Mouse (Mus musculus): ENCODE results near the gene Birc7. TPM values are rescaled to one million over a fixed set of nuclear protein-coding genes. Genes with fewer than 3 reads are reported as not detected.

The Birc7 gene
- under 1 TPM in 1 of 2 experiments, not detected in 1; 0.33 TPM for total RNA-seq (2021)

DNA sequence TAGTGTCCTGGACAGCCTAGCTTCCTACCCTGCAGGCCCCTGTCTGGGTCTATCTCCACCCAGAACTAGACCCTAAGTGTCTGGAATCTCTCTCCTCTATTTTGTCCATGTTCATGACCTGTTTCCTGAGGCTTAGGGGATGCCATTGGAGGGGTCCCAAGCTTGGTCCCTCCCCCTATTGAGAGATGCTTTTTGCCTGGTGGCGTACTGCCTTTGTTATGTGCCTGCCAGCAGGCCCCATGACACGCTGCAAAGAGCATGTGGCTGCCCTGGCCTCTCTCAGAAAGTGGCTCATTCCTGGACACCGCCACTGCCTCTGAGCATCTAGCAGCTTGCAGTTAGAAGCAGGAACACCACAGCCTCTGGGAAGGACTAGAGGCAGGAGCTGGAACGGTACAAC lies at the start of gene Birc7:
Gene Birc7 (plus strand): TSS at position 301 of the 400 bp plus-strand sequence.
- DNase-seq, result no peak

DNA sequence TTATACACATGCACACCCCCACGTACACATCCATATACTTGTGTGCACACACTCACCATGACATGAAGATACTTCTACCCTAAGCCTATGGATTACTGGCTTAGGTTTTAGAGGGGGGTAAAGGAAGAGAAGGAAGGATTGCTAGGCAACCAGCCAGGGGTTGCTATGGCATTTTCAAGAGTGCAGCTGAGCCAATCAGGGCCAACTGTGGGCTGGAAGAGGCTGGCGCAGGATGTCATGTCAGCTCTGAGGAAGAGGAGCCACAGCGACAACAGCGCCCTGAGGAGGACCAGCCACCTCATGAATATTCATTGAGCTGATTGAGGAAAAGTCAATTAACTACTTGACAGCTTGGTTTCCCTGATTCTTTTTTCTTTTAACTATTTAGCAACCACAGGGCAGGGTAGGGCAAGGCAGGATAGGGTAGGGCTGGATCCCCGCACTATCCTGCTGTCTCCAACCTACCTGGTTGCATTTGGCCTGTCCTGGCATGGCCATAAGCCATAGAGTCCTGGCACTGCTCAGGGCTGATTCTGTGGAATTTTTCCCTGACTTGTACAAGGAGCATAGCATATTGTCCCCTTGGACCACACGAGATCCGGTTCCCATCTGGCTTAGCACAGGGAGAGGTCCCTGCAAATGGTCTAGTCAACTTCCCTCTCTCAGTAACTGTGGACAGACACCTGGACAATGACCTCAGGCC lies 49.3 kb upstream of the Birc7 start:
- DNase-seq, result peak; percentile 51 to 65

DNA sequence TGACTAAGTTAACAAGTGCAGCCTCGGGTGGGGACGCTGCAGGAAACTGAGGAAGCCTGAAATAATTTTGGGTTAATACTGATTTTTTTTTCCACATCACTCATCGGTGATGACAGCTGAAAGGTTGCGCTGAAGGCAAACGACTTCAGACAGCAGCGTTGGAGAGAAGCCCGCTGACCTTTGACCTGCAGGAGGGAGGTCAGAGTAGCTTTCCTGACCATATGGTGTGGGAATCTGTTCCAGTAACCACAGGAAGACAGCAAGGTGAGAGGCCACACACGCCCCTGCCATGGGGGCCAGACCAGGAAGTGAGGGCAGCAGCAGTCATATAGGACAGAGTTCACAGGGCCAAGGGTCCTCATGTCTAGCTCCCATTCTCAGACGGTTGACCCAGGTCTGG lies 47.5 kb upstream of the Birc7 start:
- no peak for DNase-seq

GRCm38 (mm10) chr2:180885270-180885669 lies 43.6 kb upstream of the Birc7 start:
- DNase-seq, result no peak

- no peak for DNase-seq
These were observed 39.4 kb upstream of the Birc7 start for GRCm38 (mm10) chr2:180889271-180889920.

GRCm38 (mm10) chr2:180889921-180890280 lies 38.9 kb upstream of the Birc7 start:
- no peak for DNase-seq

DNA sequence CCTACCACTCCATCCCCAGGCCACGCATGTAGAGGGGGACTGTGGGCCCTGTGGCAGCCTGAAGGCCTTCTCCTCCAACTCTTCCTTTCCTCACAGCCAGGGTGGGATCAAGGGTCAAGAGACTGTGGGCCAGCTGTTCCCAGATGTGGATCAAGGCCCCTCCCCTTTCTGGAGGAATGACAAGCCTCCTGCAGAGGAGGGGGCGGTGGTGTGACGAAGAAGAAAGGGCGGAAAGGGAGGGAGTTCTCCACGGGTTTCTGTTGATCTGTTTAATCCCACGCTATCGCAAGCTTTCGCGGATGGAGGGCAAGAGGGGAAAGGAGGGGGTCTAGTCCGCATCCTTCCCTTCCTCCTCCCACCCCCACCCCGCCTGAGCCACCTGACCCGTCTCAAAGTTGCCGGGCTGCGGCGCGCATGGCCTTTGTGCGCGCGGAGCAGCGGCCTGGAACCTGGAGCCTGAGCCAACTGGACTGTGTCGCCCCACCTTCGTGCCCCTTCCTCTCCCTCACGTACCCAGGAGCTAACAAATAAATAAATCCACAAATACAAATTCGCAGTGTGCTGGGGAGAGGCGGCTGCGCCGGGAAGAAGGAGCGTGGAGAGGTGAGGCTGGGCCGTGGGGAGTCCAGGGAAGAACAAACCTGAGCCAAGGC lies 38.3 kb upstream of the Birc7 start:
- DNase-seq, result peak in 1 of 2 experiments; percentile 26

DNA sequence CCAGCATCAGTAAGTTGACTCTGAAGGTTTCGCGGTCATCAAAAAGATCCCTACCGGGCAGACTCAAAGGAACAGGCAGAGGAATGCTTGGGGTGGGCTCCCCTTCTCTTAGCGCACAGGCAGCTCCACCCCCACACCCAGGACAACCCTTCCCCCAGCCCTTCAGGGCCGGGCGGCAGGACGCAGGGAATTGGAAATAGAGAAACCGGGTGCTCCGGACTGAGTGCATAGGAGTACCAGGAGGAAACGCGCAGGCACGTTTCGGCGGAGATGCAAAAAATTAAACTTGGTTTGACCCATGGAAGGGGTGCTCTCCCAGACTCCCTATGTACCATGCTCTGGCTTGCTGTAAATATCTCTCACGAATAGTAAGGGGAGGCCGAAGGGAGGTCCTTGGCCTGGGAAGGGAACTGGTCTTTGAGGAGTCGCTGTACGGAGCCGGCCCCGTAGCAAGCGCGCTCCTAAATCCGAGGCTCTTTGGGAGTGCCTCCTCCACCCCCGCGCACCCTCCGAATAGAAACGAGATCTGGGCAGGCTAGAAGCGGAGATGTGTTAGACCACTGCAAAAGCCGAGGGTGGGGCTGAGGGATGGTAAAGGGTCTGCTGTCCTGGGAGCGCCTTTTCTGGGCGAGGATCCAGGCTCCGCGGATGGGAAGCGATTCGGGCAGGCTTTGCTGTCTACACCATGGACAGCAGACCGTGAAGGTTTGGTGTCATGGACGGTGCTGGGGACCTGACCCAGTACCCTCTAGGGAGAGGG lies 37.6 kb upstream of the Birc7 start:
- DNase-seq, result peak; percentile 67 to 68

DNA sequence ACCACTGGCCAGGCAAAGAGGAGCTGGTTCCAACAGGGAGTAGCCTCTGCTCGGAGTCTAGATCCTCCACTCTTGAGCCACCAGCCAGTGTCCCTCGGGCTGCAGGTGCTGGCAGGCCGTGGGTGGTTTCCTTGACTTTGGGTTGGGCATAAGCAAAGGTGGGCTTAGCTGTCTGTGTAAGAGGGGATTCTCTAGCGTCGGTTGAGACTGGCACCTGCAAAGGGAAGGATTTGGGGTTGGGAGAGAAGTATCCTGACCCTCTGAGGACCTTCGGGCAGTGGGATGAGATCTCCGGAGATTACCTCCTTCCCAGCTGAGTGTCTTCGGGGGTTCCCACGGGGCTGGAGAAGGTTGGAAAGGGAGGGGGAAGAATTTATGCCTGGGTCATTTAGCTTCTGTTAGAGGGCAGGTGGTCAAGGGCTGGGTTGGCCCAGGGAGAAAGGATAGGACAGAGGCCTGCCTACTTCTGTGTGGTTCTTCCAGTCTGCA lies 36.9 kb upstream of the Birc7 start:
- DNase-seq, result no peak

- DNase-seq, result peak; percentile 89 to 90
These were observed 35.8 kb upstream of the Birc7 start for GRCm38 (mm10) chr2:180892841-180893521.

- DNase-seq, result peak; percentile 55 to 60
These were observed 35.2 kb upstream of the Birc7 start for GRCm38 (mm10) chr2:180893537-180894028.

DNA sequence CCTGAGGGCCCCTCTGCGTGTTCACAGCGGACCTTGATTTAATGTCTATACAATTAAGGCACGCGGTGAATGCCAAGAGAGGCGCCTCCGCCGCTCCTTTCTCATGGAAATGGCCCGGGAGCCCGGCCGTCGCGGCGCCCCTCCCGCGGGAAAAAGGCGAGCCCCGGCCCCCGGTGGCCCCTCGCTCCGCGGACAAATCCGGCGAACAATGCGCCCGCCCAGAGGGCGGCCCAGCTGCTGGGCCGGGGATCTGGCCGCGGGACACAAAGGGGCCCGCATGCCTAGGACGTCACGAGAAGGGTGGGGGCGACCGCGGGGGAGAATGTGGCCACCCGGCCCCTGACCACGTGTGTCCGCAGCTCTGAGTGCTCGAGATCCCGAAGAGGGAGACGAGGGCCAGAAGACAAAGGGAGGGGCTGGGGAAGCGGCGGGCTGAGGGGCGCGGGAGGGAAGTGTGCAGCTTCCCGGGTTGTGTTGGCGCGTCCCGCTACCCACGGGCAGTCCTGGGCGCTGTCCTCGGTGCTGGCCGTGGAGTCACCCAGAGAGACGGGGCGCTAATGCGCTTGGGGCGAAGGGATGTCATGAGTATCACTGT lies 34.7 kb upstream of the Birc7 start:
- peak; percentile 42 to 54 for DNase-seq

DNA sequence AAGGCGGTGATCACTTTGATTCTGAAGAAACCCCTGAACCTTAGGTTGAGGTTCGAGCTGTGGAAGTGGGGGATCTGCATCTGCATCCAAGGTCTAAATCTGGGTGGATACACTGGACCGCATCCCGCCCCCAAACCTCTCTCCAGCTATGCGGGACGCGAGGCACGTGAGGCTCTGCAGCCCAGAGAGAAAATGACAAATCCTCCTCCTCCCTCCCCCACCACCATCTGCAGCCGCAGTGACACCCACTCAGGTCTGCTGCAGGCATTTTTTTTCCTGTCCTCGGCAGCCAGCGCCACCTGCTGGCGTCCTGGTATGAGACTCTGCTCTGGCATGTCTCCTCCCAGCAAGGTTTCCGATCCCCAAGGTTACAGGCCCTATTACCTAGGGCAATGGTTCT lies 34.1 kb upstream of the Birc7 start:
- DNase-seq, result peak; percentile 88 to 91

GRCm38 (mm10) chr2:180895321-180895720 lies 33.5 kb upstream of the Birc7 start:
- peak in 1 of 2 experiments; percentile 21 for DNase-seq

GRCm38 (mm10) chr2:180895837-180896525 lies 32.8 kb upstream of the Birc7 start:
- peak; percentile 25 to 28 for DNase-seq

DNA sequence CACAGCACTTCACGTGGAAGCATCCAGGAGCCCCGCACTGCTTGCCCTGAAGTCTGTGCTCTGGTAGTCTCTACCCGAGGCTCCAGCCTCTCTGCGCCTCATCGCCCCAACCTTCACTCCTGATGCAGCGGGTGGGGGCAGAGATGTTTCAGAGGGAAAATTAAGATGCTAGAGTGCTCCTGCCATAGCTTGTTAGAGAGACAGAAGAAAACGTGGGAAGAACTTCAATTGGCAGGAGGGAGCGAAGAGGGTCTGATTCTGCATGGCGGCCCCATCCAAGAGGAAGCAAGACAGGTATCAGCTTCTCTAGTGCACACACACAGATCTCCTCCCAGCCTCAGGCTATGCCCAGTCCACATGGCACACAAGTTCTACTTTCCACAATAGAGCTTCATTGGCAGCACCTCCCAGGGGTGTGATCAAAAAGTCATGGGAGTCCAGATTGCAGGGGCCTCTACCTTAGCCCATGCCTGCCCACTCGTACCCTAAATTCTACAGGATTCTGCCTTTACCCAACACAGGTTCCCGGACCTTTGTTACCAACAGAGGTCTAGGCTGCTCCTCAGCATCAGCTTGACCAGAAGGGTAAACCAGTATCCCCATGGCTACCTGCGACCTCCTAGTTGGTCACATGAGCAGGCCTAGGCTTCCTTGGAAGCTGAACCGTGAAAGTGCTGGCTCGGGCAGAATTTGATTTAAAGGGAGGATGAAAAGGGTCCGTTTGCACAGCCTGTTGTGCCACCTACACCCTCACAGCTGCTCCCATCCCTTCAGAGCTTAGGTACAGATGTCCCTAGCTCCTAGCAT lies 31.8 kb upstream of the Birc7 start:
- peak; percentile 34 to 39 for DNase-seq

DNA sequence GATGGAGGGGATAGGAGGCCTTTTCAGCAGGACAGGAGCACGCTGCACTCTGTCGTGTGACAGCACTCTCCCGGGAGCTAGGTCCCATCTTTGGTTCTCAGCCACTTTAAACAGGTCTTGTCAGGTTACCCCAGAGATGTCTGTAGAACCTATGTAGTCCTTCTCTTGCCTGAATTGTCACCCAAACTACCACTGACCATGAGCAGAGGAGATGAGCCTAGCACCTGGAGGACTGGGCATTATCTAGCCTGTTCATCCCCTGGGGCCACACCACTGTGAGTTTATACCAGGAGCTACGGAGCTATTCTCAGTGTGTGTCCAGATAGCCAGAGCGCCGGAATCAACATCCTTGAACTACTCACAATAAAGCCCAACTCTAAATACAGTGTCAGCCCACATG lies 31.0 kb upstream of the Birc7 start:
- DNase-seq, result peak in 1 of 2 experiments; percentile 21

DNA sequence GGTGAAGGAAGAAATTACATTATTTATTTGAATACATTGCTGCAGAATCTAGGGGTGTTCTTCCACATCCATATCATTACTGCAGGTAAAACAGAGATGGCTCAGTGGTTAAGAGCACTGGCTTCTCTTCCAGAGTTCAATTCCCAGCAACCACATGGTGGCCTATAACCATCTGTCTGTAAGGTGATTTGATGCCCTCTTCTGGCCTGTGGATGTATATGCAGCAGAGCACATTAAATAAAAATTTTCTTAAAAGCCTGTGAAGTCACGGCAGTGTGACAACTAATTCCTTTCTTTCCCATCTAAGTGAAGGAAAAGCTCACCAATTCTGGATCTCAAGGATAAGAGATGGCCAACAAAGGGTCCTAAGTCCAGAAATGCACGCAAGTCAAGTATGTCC lies 26.7 kb upstream of the Birc7 start:
- no peak for DNase-seq

DNA sequence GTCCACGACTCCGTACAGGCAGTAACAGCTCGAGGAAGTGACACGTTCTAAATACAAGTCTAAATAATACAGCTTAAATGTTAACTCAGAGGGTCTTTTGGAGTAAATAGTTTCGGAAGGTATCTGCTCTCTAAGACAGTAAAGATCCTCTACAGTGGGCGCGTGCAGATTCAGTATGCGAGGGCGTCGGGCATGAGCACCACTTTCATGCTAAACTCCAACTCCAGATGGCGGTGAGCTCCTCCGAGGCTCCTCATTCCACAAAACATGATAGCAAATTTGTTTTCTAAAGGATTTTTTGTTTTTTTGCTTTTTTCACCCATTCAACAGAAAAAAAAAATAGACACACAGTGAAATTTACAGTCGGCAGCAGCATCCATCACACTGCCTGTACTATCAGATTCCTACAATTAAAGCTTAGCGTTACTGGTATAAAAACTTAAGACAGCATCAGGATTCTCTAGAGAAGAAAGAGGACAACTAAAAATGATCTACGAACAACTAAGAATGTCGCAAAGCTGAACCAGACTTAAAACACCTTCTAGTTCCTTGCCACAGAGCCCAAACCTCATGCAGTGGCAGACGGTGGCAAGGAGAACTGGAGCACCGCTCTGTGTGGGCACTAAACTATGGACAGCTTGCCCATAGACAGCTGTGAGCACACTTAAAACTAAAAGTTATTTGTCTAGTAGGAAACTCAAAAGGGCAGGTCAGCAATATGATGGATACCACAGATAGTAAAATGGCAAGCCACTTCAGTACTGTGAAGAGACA lies 24.2 kb upstream of the Birc7 start:
- DNase-seq, result no peak

Measured in layer of hippocampus, postnatal 36 days (tissue).